Mouse (Mus musculus): ENCODE results near the gene Tmem143. TPM values are rescaled to one million over a fixed set of nuclear protein-coding genes. Genes with fewer than 3 reads are reported as not detected.
"Not testable (repeated sequence)": the region's sequence is repeated elsewhere in the genome, so short reads cannot be mapped to it uniquely, and the experiment has no call there.

The Tmem143 gene
- polyA plus RNA-seq, 1 experiment from 2014 or later: 3.2 TPM

GRCm38 (mm10) chr7:45928626-45929295 is 32.0 kb downstream of the Tmem143 start:
- TF ChIP-seq EP300 (optimal IDR thresholded peaks at IDR 0.05): no peak
- TF ChIP-seq CTCF (IDR thresholded peaks at IDR 0.05; ENCODE audit: low read depth): no peak
- Histone ChIP-seq H3K9ac (ENCODE audit: low read length) (no peak overlapping the region), H3K4me3 (ENCODE audit: low read depth, low read length) (no peak overlapping the region), H3K36me3 (ENCODE audit: control insufficient read depth, insufficient read depth, low read length) (no peaks in the 10 kb centered on the region), H3K27ac (replicated peaks) (no peak overlapping the region), H3K9me3 (ENCODE audit: control insufficient read depth, low read length) (no peaks in the 10 kb centered on the region), H3K27me3 (ENCODE audit: control insufficient read depth, insufficient read depth, low read length) (no peaks in the 10 kb centered on the region), H3K4me2 (replicated peaks; ENCODE audit: low read depth) (peak overlapping the region; percentile 15; the same call in 1 of the 2 replicates), H3K4me1 (replicated peaks; ENCODE audit: control insufficient read depth, insufficient read depth) (no peaks in the 10 kb centered on the region)
- DNase-seq (ENCODE audit: low spot score): no peak
- ATAC-seq (ENCODE audit: low FRiP score, low TSS enrichment): no peak; the same call in 1 of the 2 replicates
- 17% methylated on average over 17 of the region's 23 CpGs for WGBS

GRCm38 (mm10) chr7:45929688-45930087 is 32.9 kb downstream of the Tmem143 start:
- no peak for ATAC-seq (ENCODE audit: low FRiP score, low TSS enrichment)
- H3K27me3 ChIP-seq (ENCODE audit: control insufficient read depth, insufficient read depth, low read length): no peaks in the 10 kb centered on the region
- H3K4me1 ChIP-seq (replicated peaks; ENCODE audit: control insufficient read depth, insufficient read depth): no peaks in the 10 kb centered on the region
- WGBS: 92% methylated on average over 1 of the region's 1 CpGs
- no peaks in the 10 kb centered on the region for H3K9me3 ChIP-seq (ENCODE audit: control insufficient read depth, low read length)
- DNase-seq (ENCODE audit: low spot score): no peak
- H3K36me3 ChIP-seq (ENCODE audit: control insufficient read depth, insufficient read depth, low read length): no peaks in the 10 kb centered on the region
- H3K27ac ChIP-seq (replicated peaks): no peak overlapping the region
- no peak overlapping the region for H3K9ac ChIP-seq (ENCODE audit: low read length)
- H3K4me2 ChIP-seq (replicated peaks; ENCODE audit: low read depth): no peak overlapping the region
- no peak for TF ChIP-seq EP300 (optimal IDR thresholded peaks at IDR 0.05)
- peak; percentile 54 for TF ChIP-seq CTCF (IDR thresholded peaks at IDR 0.05; ENCODE audit: low read depth)
- no peak overlapping the region for H3K4me3 ChIP-seq (ENCODE audit: low read depth, low read length)

- H3K9ac ChIP-seq (ENCODE audit: low read length); DNase-seq (ENCODE audit: low spot score); H3K4me1 ChIP-seq (replicated peaks; ENCODE audit: control insufficient read depth, insufficient read depth); H3K9me3 ChIP-seq (ENCODE audit: control insufficient read depth, low read length); ATAC-seq (ENCODE audit: low FRiP score, low TSS enrichment); H3K27ac ChIP-seq (replicated peaks); H3K36me3 ChIP-seq (ENCODE audit: control insufficient read depth, insufficient read depth, low read length); H3K4me2 ChIP-seq (replicated peaks; ENCODE audit: low read depth); H3K27me3 ChIP-seq (ENCODE audit: control insufficient read depth, insufficient read depth, low read length); H3K4me3 ChIP-seq (ENCODE audit: low read depth, low read length): not testable (repeated sequence)
- 89% methylated on average over 12 of the region's 12 CpGs for WGBS
These were observed 37.0 kb downstream of the Tmem143 start for GRCm38 (mm10) chr7:45933766-45934165.

GRCm38 (mm10) chr7:45935114-45935513 is 38.4 kb downstream of the Tmem143 start:
- Histone ChIP-seq H3K9ac (ENCODE audit: low read length) (no peak overlapping the region), H3K27ac (replicated peaks) (no peak overlapping the region), H3K36me3 (ENCODE audit: control insufficient read depth, insufficient read depth, low read length) (no peaks in the 10 kb centered on the region), H3K9me3 (ENCODE audit: control insufficient read depth, low read length) (no peaks in the 10 kb centered on the region), H3K4me1 (replicated peaks; ENCODE audit: control insufficient read depth, insufficient read depth) (no peaks in the 10 kb centered on the region), H3K4me3 (ENCODE audit: low read depth, low read length) (no peak overlapping the region), H3K27me3 (ENCODE audit: control insufficient read depth, insufficient read depth, low read length) (no peaks in the 10 kb centered on the region), H3K4me2 (replicated peaks; ENCODE audit: low read depth) (no peak overlapping the region)
- DNase-seq (ENCODE audit: low spot score) (peak; percentile 74), ATAC-seq (ENCODE audit: low FRiP score, low TSS enrichment) (peak; percentile 61)
- 16% methylated on average over 7 of the region's 7 CpGs for WGBS
- no peak for TF ChIP-seq EP300 (optimal IDR thresholded peaks at IDR 0.05)
- peak; percentile 87 for TF ChIP-seq CTCF (IDR thresholded peaks at IDR 0.05; ENCODE audit: low read depth)

- H3K27ac ChIP-seq (replicated peaks): no peak overlapping the region
- H3K4me2 ChIP-seq (replicated peaks; ENCODE audit: low read depth): no peak overlapping the region
- TF ChIP-seq CTCF (IDR thresholded peaks at IDR 0.05; ENCODE audit: low read depth) (no peak), EP300 (optimal IDR thresholded peaks at IDR 0.05) (no peak)
- no peaks in the 10 kb centered on the region for H3K4me1 ChIP-seq (replicated peaks; ENCODE audit: control insufficient read depth, insufficient read depth)
- H3K4me3 ChIP-seq (ENCODE audit: low read depth, low read length): no peak overlapping the region
- ATAC-seq (ENCODE audit: low FRiP score, low TSS enrichment) (no peak), DNase-seq (ENCODE audit: low spot score) (no peak)
- no peaks in the 10 kb centered on the region for H3K27me3 ChIP-seq (ENCODE audit: control insufficient read depth, insufficient read depth, low read length)
- no peaks in the 10 kb centered on the region for H3K36me3 ChIP-seq (ENCODE audit: control insufficient read depth, insufficient read depth, low read length)
- 30% methylated on average over 2 of the region's 2 CpGs for WGBS
- H3K9me3 ChIP-seq (ENCODE audit: control insufficient read depth, low read length): no peaks in the 10 kb centered on the region
- no peak overlapping the region for H3K9ac ChIP-seq (ENCODE audit: low read length)
These were observed 43.1 kb downstream of the Tmem143 start for GRCm38 (mm10) chr7:45939836-45940235.

- DNase-seq (ENCODE audit: low spot score) (no peak), ATAC-seq (ENCODE audit: low FRiP score, low TSS enrichment) (no peak)
- no peak overlapping the region for H3K27ac ChIP-seq (replicated peaks)
- no peaks in the 10 kb centered on the region for H3K4me1 ChIP-seq (replicated peaks; ENCODE audit: control insufficient read depth, insufficient read depth)
- no peak overlapping the region for H3K4me3 ChIP-seq (ENCODE audit: low read depth, low read length)
- no peaks in the 10 kb centered on the region for H3K27me3 ChIP-seq (ENCODE audit: control insufficient read depth, insufficient read depth, low read length)
- WGBS: 81% methylated on average over 9 of the region's 9 CpGs
- H3K9ac ChIP-seq (ENCODE audit: low read length): no peak overlapping the region
- no peaks in the 10 kb centered on the region for H3K9me3 ChIP-seq (ENCODE audit: control insufficient read depth, low read length)
- no peak for TF ChIP-seq EP300 (optimal IDR thresholded peaks at IDR 0.05)
- TF ChIP-seq CTCF (IDR thresholded peaks at IDR 0.05; ENCODE audit: low read depth): no peak
- no peaks in the 10 kb centered on the region for H3K36me3 ChIP-seq (ENCODE audit: control insufficient read depth, insufficient read depth, low read length)
- H3K4me2 ChIP-seq (replicated peaks; ENCODE audit: low read depth): no peak overlapping the region
These were observed 45.2 kb downstream of the Tmem143 start for GRCm38 (mm10) chr7:45941986-45942385.

Measured in stomach, postnatal 0 days (tissue).